Mouse (Mus musculus) forebrain, embryonic 11.5 days (tissue): ENCODE results near the gene Fam155a. TPM values are rescaled to one million over a fixed set of nuclear protein-coding genes. Genes with fewer than 3 reads are reported as not detected.

ENCODE experiments used
- ATAC-seq: fragments of 200-750 bp; cut with Nextera tagmentation; replicated peaks from 2 replicates; pipeline ENCODE4 v1.8.0; 2017; ENCODE audit warnings: moderate TSS enrichment; ENCODE audit not compliant: low FRiP score
- DNase-seq: peaks from one replicate; pipeline ENCODE4 v3.0.0-alpha.2; 2017; ENCODE audit warnings: low spot score
- H3K27ac ChIP-seq: fragments of 300-500 bp; sonication (generic); 2 replicates; pipeline ENCODE4 v1.5.1; 2014; ENCODE audit warnings: low read depth, low read length
- H3K27me3 ChIP-seq: fragments of 300-500 bp; sonication (generic); 2 replicates; pipeline ENCODE4 v1.6.1; 2014; ENCODE audit warnings: mild to moderate bottlenecking, low read length, mixed read lengths; ENCODE audit not compliant: control insufficient read depth, insufficient read depth
- H3K36me3 ChIP-seq: fragments of 300-500 bp; sonication (generic); 2 replicates; pipeline ENCODE4 v1.6.1; 2014; ENCODE audit warnings: mild to moderate bottlenecking, low read length, moderate library complexity, mixed read lengths; ENCODE audit not compliant: control insufficient read depth, insufficient read depth
- H3K4me1 ChIP-seq: fragments of 300-500 bp; sonication (generic); replicated peaks from 2 replicates; pipeline ENCODE4 v1.6.1; 2014; ENCODE audit warnings: low read length, mixed read lengths; ENCODE audit not compliant: control insufficient read depth, insufficient read depth
- H3K4me2 ChIP-seq: fragments of 300-500 bp; sonication (generic); 2 replicates; pipeline ENCODE4 v1.6.1; 2014; ENCODE audit warnings: low read depth, mild to moderate bottlenecking, low read length, moderate library complexity, mixed read lengths; ENCODE audit not compliant: severe bottlenecking
- H3K4me3 ChIP-seq: fragments of 300-500 bp; sonication (generic); 2 replicates; pipeline ENCODE4 v1.5.1; 2014; ENCODE audit warnings: low read depth, low read length
- H3K9ac ChIP-seq: fragments of 300-500 bp; sonication (generic); 2 replicates; pipeline ENCODE4 v1.6.1; 2014; ENCODE audit warnings: low read length
- H3K9me3 ChIP-seq: fragments of 300-500 bp; sonication (generic); 2 replicates; pipeline ENCODE4 v1.6.1; 2016; ENCODE audit warnings: low read length, mixed read lengths; ENCODE audit not compliant: control insufficient read depth
- WGBS: fragments of 180-500 bp; shearing (Covaris S2); extraction: QIAGEN DNeasy Blood & Tissue Kit; methylation state at CpG from one replicate; pipeline ENCODE4 v1.1.7; 2014; 5-methylcytosine and 5-hydroxymethylcytosine counted together
- polyA plus RNA-seq: library from polyadenylated mRNA; unstranded; fragments of >200 nt; fragmentation: Nextera tagmentation; extraction: Ambion mirVana; gene quantifications from 2 replicates; pipeline ENCODE4 v1.2.1, GENCODE M21; 2014

Fam155a gene
- polyA plus RNA-seq, 1 experiment from 2014 or later, result 3.4 TPM

DNA sequence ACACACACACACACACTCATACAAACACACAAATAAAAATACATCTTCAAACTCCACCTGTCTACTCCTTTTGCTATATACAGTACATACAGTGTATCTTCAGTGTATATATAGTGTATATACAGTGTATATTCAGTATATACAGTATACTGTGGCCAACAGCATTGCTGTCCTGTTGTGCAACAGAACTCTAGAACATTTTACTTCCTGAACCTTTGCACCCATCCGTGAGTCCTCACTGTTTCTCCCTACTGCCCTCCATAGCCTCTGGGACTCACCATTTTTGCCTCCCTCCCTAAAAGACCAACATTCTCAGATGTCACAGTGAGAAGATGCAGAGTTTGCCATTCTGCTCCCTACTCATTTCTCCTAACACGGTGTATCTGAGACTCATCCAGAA lies 347.8 kb downstream of the Fam155a start:
- no peak for ATAC-seq
- 85% methylated on average over 2 of the region's 2 CpGs for WGBS
- no peaks in the 10 kb centered on the region for H3K27me3 ChIP-seq

DNA sequence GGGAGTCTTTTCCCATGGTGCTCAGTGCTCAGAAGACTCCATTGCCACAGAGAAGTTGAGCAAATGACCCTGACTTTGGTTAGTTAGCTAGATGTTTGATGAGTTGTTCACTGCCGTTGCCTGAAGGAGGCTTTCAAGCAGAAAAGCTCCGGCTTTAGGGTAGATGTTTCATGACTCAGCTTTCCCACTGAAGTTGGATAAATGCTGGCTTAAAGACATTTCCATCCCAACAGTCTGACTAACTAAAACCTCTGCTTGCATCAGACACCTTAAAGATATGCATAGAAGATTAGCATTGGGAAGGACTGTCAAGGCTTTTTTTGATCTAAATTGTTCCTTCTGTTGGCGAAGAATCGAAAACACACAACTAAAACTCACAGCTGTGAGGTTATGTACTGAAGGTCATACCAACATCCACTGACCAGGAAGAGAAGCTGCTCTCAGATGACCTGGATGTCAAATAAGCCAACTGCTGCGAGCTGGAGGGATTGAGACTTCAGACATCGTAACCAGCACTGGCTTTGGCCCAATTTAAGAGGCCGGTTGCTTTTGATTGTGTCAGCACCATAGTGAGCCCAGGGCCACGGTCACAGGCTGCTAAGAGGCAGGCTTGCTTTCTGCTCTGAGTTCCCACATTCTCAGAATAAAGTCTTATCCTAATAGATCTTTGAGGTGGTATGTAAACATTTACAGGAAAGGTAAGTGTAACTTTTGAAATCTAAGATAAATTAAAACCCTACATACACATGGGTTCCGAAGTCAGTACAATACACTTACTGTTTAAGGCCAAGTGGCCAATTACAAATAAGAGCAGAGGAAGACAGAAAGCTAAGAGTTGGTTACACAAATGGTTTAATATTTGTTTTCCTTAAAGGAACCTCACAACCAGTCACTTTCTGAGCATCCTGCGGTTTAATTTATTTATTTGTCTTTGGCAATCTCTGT lies 351.8 kb downstream of the Fam155a start:
- H3K9me3 ChIP-seq, result no peaks in the 10 kb centered on the region
- no peak overlapping the region for H3K4me3 ChIP-seq
- no peak overlapping the region for H3K4me2 ChIP-seq
- no peak overlapping the region for H3K9ac ChIP-seq
- no peaks in the 10 kb centered on the region for H3K27me3 ChIP-seq
- 82% methylated on average over 10 of the region's 10 CpGs for WGBS
- ATAC-seq, result no peak
- no peak for DNase-seq
- no peaks in the 10 kb centered on the region for H3K36me3 ChIP-seq
- no peak overlapping the region for H3K27ac ChIP-seq
- H3K4me1 ChIP-seq, result no peaks in the 10 kb centered on the region

More for the DNA sequence above, 347.8 kb downstream of the Fam155a start:
- Histone ChIP-seq H3K4me2 (no peak overlapping the region), H3K4me1 (no peaks in the 10 kb centered on the region), H3K9ac (no peak overlapping the region), H3K4me3 (no peak overlapping the region), H3K27ac (no peak overlapping the region), H3K36me3 (no peaks in the 10 kb centered on the region), H3K9me3 (no peaks in the 10 kb centered on the region)
- no peak for DNase-seq

DNA sequence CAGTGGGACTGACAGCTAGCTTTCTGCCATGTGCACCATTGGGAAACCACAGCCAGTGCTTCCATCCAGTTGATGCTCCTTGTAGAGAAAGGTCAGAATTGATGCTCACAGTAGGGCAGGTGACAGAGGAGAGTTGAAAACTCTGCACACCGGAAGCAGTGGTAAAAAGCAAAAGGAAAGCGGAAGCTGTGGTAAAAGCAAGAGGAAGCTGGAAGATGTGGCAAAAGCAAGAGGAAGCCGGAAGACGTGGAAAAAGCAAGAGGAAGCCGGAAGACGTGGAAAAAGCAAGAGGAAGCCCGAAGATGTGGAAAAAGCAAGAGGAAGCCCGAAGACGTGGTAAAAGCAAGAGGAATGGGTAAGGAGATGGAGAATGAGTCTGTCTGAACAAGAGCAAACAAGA lies 354.8 kb downstream of the Fam155a start:
- Histone ChIP-seq H3K4me2 (no peak overlapping the region), H3K4me1 (no peaks in the 10 kb centered on the region), H3K4me3 (no peak overlapping the region), H3K9ac (no peak overlapping the region), H3K36me3 (no peaks in the 10 kb centered on the region), H3K9me3 (no peaks in the 10 kb centered on the region), H3K27ac (no peak overlapping the region), H3K27me3 (no peaks in the 10 kb centered on the region)
- 95% methylated on average over 9 of the region's 9 CpGs for WGBS
- no peak for ATAC-seq
- no peak for DNase-seq

DNA sequence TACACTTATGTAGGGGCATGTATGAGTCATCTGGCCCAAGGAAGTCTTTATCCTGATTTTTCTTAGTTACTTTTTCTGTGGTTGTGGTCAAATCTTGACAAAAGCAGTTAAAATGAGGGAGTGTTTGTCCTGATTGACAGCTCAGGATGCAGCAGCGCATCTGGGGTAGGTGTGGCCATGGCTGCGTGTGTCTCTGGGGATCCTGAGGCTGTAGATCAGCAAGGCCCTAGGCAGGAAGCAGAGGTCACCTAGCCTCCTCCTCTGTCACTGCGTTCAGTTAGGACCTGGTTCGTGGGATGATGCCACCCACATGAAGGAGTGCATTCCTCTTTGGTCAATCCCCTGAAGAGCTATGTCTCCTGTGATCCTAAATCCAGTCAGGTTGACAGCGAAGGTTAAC lies 362.5 kb downstream of the Fam155a start:
- 69% methylated on average over 5 of the region's 5 CpGs for WGBS
- no peaks in the 10 kb centered on the region for H3K27me3 ChIP-seq
- H3K4me1 ChIP-seq, result no peaks in the 10 kb centered on the region
- no peak overlapping the region for H3K27ac ChIP-seq
- H3K36me3 ChIP-seq, result no peaks in the 10 kb centered on the region
- no peak overlapping the region for H3K4me2 ChIP-seq
- no peak overlapping the region for H3K9ac ChIP-seq
- DNase-seq (no peak), ATAC-seq (no peak)
- no peak overlapping the region for H3K4me3 ChIP-seq
- H3K9me3 ChIP-seq, result no peaks in the 10 kb centered on the region

DNA sequence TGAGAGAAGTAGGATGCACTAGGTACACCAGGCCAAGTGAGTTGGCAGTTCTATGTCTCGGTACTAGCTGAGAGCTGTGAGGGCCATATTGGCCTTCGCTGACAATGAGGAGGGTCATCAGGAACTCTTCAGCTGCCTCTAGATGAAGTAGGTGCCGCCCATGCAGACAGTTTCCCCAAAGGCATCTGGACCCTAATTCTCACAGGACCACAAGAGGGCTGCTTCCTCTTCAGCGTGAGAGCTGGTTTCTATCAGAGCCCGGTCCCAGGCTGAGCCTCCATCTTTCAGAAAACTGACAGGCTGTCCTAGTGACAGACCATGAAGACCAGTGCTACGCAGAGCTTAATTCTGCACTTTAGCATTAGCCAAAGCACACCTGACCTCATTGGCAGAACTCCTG lies 364.8 kb downstream of the Fam155a start:
- 88% methylated on average over 6 of the region's 6 CpGs for WGBS
- no peak overlapping the region for H3K9ac ChIP-seq
- H3K4me1 ChIP-seq, result no peaks in the 10 kb centered on the region
- ATAC-seq (no peak), DNase-seq (no peak)
- H3K9me3 ChIP-seq, result no peaks in the 10 kb centered on the region
- no peaks in the 10 kb centered on the region for H3K36me3 ChIP-seq
- H3K4me2 ChIP-seq, result no peak overlapping the region
- H3K27me3 ChIP-seq, result no peaks in the 10 kb centered on the region
- no peak overlapping the region for H3K27ac ChIP-seq
- no peak overlapping the region for H3K4me3 ChIP-seq

DNA sequence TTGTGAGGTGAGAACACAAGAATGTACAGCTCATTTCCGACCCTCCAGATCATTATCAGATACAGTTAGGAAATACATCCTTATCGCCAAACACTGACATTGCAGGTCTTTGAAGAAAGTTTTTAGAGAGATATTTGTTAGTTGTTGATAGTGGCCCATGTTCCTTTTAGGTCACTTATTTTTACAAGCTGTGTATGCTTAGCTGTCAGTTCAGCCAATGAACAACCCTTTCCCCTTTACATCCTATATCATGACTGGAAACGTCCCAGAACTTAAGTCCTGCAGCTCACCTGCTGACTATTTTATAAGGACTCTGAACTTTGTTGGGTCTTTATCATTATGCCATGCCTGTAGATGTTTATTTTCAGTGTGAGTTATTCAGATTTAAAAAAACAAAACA lies 366.3 kb downstream of the Fam155a start:
- WGBS, result 81% methylated on average over 3 of the region's 3 CpGs
- no peaks in the 10 kb centered on the region for H3K36me3 ChIP-seq
- DNase-seq, result no peak
- H3K4me1 ChIP-seq, result no peaks in the 10 kb centered on the region
- no peak overlapping the region for H3K4me2 ChIP-seq
- no peak overlapping the region for H3K4me3 ChIP-seq
- H3K27ac ChIP-seq, result no peak overlapping the region
- H3K9ac ChIP-seq, result no peak overlapping the region
- no peaks in the 10 kb centered on the region for H3K27me3 ChIP-seq
- H3K9me3 ChIP-seq, result no peaks in the 10 kb centered on the region
- ATAC-seq, result no peak

DNA sequence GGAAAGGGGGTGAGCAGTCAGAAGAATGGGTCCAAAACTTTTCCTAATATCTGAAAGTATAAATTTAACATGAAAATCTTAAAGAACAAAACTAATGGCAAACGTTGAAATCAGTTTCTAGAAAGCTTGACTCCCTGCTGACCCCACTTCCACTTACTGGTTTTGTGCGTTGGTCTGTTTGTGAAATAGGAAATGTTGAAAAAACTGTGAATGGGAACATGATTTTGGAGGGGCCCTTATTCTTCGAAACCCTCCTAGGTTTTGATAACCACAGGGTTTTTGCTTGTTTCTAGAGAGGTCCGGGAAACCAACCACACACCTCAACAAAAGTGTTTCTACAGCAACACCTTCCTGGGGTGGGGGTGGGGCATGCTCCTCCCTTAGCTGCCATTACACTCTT lies 368.6 kb downstream of the Fam155a start:
- H3K27me3 ChIP-seq, result no peaks in the 10 kb centered on the region
- no peaks in the 10 kb centered on the region for H3K4me1 ChIP-seq
- no peak overlapping the region for H3K4me2 ChIP-seq
- no peaks in the 10 kb centered on the region for H3K36me3 ChIP-seq
- H3K4me3 ChIP-seq, result no peak overlapping the region
- no peak overlapping the region for H3K9ac ChIP-seq
- WGBS, result 58% methylated on average over 4 of the region's 4 CpGs
- H3K9me3 ChIP-seq, result no peaks in the 10 kb centered on the region
- no peak for ATAC-seq
- H3K27ac ChIP-seq, result no peak overlapping the region
- no peak for DNase-seq

DNA sequence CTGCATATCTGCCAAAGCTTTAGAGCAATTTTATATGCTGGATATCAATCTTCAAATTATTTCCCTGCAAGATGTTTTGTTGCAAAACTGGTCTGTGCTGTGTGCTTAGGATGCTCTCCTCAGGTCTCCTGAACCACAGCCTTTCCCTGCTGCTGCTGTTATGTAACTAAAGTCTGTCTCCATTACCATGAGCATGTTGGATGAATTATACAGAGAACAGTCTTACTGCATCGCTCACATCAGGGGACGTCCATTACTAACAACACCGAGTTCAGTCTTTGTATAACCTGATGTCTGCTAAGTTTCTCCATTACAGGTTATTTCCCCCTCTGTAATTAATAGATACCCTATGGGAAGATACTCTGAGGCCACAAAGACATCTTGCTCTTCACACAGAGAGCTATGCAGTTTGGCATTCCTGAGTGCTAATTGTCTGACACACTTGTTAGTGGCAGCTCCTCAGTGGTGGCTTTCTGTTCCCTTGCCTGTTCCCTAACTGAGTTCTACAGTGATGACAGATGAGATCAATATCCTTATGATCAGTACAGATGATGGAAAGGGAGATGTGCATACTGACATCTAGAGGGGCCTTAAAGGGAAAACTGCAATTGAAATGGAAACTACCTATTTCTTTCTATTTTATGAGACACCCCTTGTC lies 372.2 kb downstream of the Fam155a start:
- no peaks in the 10 kb centered on the region for H3K4me1 ChIP-seq
- no peak for ATAC-seq
- no peak for DNase-seq
- H3K9ac ChIP-seq, result no peak overlapping the region
- H3K9me3 ChIP-seq, result no peaks in the 10 kb centered on the region
- H3K4me2 ChIP-seq, result no peak overlapping the region
- H3K27ac ChIP-seq, result no peak overlapping the region
- H3K4me3 ChIP-seq, result no peak overlapping the region
- 69% methylated on average over 3 of the region's 3 CpGs for whole genome bisulfite sequencing
- no peaks in the 10 kb centered on the region for H3K36me3 ChIP-seq
- H3K27me3 ChIP-seq, result no peaks in the 10 kb centered on the region
